Mouse (Mus musculus) embryonic fibroblast, embryonic 13.5 days (primary cell): ENCODE results near the gene Fam78a.

Experiments
- CTCF ChIP-seq: IDR thresholded peaks from 2 replicates; pipeline ENCODE4 v1.5.1; 2011; ENCODE audit warnings: mild to moderate bottlenecking, control low read depth, low read length, moderate library complexity, borderline replicate concordance; ENCODE audit not compliant: insufficient read depth
- POLR2A ChIP-seq: IDR thresholded peaks from 2 replicates; pipeline ENCODE4 v1.6.1; 2011; ENCODE audit warnings: low read depth, mild to moderate bottlenecking, control low read depth, low read length, moderate library complexity

DNA sequence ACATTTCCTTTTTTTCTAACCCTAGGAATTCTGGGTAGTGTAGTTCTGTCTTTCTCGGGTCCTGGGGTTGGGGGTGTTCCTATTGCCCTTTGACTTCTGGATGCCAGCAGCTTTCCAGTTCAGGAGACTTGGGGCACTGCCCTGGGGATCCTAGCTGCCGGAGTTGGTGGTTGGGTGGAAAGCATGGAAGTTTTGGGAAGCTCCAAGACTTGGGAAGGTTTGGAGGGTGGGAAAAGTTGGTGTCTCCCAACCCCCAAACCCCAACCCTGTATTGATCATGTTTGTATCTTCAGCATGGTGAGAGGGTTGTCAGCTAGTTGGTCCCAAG, 179 bp upstream of the Fam78a start:
- TF ChIP-seq CTCF, result no peak
- no peak for TF ChIP-seq POLR2A
